Mouse (Mus musculus): ENCODE measurements around the gene Hmg20b. TPM values are rescaled to one million over a fixed set of nuclear protein-coding genes. Genes with fewer than 3 reads are reported as not detected.
A peak's percentile ranks its signal among the peaks of the same experiment; 100 is the strongest.

Hmg20b gene
- polyA plus RNA-seq, 1 experiment = 66.4 TPM

DNA sequence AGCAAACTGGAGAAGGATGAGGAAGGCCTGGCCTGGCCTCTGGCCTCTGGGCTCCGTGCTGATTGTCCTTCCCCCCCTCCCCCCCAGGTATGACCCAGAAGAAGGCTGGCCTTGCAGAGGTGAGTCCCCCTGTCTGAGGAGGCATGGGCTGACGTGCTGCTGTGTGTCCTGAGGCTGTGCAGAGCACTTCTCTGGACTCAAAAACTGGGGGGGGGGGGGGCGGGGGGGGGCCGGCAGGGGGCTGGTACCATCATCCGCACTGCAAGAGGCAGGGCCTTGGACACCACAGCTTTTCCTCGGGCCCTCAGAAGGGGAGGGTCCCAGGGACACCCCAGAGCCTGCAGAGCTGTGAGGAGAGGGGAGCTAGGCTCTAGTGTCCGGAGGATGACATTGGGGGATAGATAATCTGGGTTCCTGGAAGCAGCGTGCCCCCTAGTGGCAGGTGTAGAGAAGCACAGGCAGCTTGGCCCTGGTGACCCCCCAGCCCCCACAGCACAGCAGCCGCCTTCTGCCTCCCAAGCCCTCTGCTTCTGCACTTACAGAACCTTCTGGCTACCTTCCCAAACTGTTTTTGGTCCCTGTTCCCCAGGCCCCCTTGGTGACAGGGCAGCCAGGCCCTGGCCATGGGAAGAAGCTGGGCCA lies 45.6 kb downstream of the Hmg20b start:
- no peaks in the 10 kb centered on the region for H3K27me3 ChIP-seq (replicated peaks; ENCODE audit: control insufficient read depth, insufficient read depth, low read length)
- 19% methylated on average over 7 of the region's 9 CpGs for whole genome bisulfite sequencing
- no peak for DNase-seq
- no peak overlapping the region for H3K27ac ChIP-seq (ENCODE audit: insufficient read depth, low read depth, low read length)
- TF ChIP-seq POLR2A (IDR thresholded peaks at IDR 0.05; ENCODE audit: low read depth, low read length) (no peak), CTCF (conservative IDR thresholded peaks at IDR 0.05; ENCODE audit: insufficient read depth, insufficient read length, low read depth, low read length) (peak; percentile 93)
- H3K4me3 ChIP-seq (ENCODE audit: insufficient read depth, low read depth, low read length) = no peak overlapping the region
- H3K36me3 ChIP-seq (ENCODE audit: control insufficient read depth, insufficient read depth, low read length) = no peaks in the 10 kb centered on the region; the same call in 1 of the 2 replicates
- H3K4me1 ChIP-seq (ENCODE audit: control insufficient read depth, insufficient read depth, low read length) = peaks cover 41% of the 10 kb centered on the region

DNA sequence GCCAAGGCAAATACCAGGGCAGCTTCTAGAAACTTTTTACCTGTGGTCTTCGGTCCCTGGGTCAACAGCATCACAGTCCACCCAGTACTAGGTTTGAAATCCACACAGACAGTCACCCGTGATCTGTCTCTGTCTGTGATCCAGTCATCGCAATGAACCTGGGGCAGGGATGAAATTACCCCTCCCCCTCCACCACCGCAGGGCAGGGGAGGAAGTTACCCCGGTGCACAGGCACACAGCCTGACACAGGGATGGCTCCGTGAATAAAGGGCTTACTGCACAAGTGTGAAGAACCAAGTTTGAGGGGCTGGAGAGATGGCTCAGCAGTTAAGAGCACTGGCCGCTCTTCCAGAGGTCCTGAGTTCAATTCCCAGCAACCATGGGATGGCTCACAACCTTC lies 46.5 kb downstream of the Hmg20b start:
- TF ChIP-seq POLR2A (IDR thresholded peaks at IDR 0.05; ENCODE audit: low read depth, low read length) (no peak), CTCF (conservative IDR thresholded peaks at IDR 0.05; ENCODE audit: insufficient read depth, insufficient read length, low read depth, low read length) (no peak)
- 43% methylated on average over 7 of the region's 7 CpGs for WGBS
- Histone ChIP-seq H3K36me3 (ENCODE audit: control insufficient read depth, insufficient read depth, low read length) (no peaks in the 10 kb centered on the region), H3K27ac (ENCODE audit: insufficient read depth, low read depth, low read length) (no peak overlapping the region), H3K4me3 (ENCODE audit: insufficient read depth, low read depth, low read length) (no peak overlapping the region), H3K4me1 (ENCODE audit: control insufficient read depth, insufficient read depth, low read length) (peaks cover 50% of the 10 kb centered on the region), H3K27me3 (replicated peaks; ENCODE audit: control insufficient read depth, insufficient read depth, low read length) (no peaks in the 10 kb centered on the region)
- DNase-seq = no peak

DNA sequence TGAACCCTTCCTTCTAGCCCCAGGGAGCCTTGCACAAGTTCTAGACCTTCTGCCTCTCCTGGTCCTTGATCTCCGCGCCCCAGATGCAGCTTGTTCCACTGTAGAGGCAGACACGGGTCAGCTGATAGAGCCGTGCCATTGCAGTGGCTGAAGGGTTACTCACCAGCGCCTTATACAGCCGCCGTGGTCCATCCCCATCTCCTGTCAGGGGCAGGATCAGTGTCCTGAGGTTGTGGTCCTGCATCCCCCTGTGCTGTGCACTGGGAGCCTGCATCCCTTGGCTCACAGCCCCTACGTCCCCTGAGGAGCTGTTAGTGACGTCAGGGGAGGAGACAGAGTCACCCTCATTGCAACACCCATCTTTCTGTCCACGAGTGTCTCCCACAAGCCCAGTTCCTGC lies 47.0 kb downstream of the Hmg20b start:
- Histone ChIP-seq H3K4me1 (ENCODE audit: control insufficient read depth, insufficient read depth, low read length) (peaks cover 55% of the 10 kb centered on the region), H3K4me3 (ENCODE audit: insufficient read depth, low read depth, low read length) (no peak overlapping the region), H3K27me3 (replicated peaks; ENCODE audit: control insufficient read depth, insufficient read depth, low read length) (no peaks in the 10 kb centered on the region), H3K36me3 (ENCODE audit: control insufficient read depth, insufficient read depth, low read length) (no peaks in the 10 kb centered on the region), H3K27ac (ENCODE audit: insufficient read depth, low read depth, low read length) (peak overlapping the region; percentile 14; the same call in 1 of the 2 replicates)
- DNase-seq = no peak
- TF ChIP-seq POLR2A (IDR thresholded peaks at IDR 0.05; ENCODE audit: low read depth, low read length) = no peak
- no peak for TF ChIP-seq CTCF (conservative IDR thresholded peaks at IDR 0.05; ENCODE audit: insufficient read depth, insufficient read length, low read depth, low read length)
- WGBS = 33% methylated on average over 10 of the region's 10 CpGs

DNA sequence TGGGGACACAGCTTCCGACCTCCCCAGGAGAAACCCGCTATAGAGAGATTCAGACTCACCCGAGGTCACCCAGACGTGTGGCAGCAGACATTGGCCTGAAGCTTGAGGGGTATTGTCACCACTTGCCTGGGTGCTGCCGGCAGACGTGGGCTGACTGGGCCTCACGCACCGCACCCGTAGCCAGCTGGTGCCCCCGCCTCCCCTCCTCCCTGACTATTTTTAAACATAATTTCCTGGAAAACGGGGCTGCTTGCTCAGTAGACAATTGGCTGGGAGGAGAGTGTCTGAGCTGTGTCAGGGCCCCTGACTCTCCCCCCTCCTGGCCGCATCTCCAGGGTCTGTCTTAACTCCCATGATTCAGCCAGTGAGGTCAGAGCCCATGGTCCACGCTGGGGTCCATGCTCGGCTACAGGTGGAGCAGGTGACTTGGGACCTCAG lies 47.5 kb downstream of the Hmg20b start:
- no peaks in the 10 kb centered on the region for H3K27me3 ChIP-seq (replicated peaks; ENCODE audit: control insufficient read depth, insufficient read depth, low read length)
- TF ChIP-seq CTCF (conservative IDR thresholded peaks at IDR 0.05; ENCODE audit: insufficient read depth, insufficient read length, low read depth, low read length) (no peak), POLR2A (IDR thresholded peaks at IDR 0.05; ENCODE audit: low read depth, low read length) (no peak)
- 21% methylated on average over 14 of the region's 14 CpGs for WGBS
- H3K4me3 ChIP-seq (ENCODE audit: insufficient read depth, low read depth, low read length) = no peak overlapping the region
- peaks cover 60% of the 10 kb centered on the region for H3K4me1 ChIP-seq (ENCODE audit: control insufficient read depth, insufficient read depth, low read length)
- peak; percentile 70 for DNase-seq
- no peaks in the 10 kb centered on the region for H3K36me3 ChIP-seq (ENCODE audit: control insufficient read depth, insufficient read depth, low read length)
- H3K27ac ChIP-seq (ENCODE audit: insufficient read depth, low read depth, low read length) = peak overlapping the region; percentile 14

DNA sequence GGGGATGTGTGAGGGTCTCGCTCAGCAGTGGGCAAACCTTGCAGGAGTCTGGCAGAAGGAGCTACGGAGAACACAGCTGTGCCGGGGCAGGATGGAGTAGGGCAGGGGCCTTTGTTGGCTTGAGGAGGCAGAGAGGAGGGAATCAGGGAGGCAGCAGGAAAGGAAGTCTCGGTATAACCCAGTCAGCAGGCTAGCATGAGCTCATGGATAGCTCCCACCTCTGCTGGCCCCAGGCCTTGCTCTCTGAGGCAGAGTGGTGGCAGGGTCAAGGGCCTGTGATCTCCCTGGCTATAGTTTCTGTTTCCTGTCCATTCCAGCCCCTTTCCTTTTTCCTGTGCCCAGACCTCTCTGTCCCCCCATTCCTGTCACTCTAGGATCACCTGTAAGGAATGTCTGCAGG lies 48.0 kb downstream of the Hmg20b start:
- Histone ChIP-seq H3K27ac (ENCODE audit: insufficient read depth, low read depth, low read length) (peak overlapping the region; percentile 7), H3K4me1 (ENCODE audit: control insufficient read depth, insufficient read depth, low read length) (peaks cover 64% of the 10 kb centered on the region), H3K27me3 (replicated peaks; ENCODE audit: control insufficient read depth, insufficient read depth, low read length) (no peaks in the 10 kb centered on the region), H3K4me3 (ENCODE audit: insufficient read depth, low read depth, low read length) (no peak overlapping the region), H3K36me3 (ENCODE audit: control insufficient read depth, insufficient read depth, low read length) (no peaks in the 10 kb centered on the region)
- DNase-seq = no peak
- WGBS = 41% methylated on average over 4 of the region's 4 CpGs
- TF ChIP-seq POLR2A (IDR thresholded peaks at IDR 0.05; ENCODE audit: low read depth, low read length) = no peak
- TF ChIP-seq CTCF (conservative IDR thresholded peaks at IDR 0.05; ENCODE audit: insufficient read depth, insufficient read length, low read depth, low read length) = no peak

DNA sequence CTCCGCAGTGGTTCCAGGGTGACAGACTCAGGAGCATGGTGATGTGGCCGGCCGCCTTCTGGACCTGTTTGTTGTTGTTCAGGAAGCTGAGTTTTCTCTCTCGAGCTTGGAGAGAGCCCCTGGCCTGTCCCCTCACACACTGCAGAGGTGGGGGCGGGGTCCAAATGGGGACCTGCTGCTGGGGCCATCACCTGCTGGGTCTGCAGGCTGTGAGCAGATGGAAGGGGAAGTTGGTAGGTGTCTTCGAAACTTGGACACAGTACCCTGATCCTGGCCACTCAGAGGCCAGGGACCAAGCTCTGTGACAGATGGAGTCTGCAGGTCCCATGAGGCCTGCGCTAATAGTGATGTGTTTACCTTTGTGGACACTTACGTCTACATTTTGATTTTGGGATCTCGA lies 49.0 kb downstream of the Hmg20b start:
- DNase-seq = no peak
- Histone ChIP-seq H3K4me3 (ENCODE audit: insufficient read depth, low read depth, low read length) (no peak overlapping the region), H3K27ac (ENCODE audit: insufficient read depth, low read depth, low read length) (no peak overlapping the region), H3K27me3 (replicated peaks; ENCODE audit: control insufficient read depth, insufficient read depth, low read length) (no peaks in the 10 kb centered on the region), H3K4me1 (ENCODE audit: control insufficient read depth, insufficient read depth, low read length) (peaks cover 71% of the 10 kb centered on the region), H3K36me3 (ENCODE audit: control insufficient read depth, insufficient read depth, low read length) (no peaks in the 10 kb centered on the region)
- WGBS = 65% methylated on average over 9 of the region's 9 CpGs
- TF ChIP-seq CTCF (conservative IDR thresholded peaks at IDR 0.05; ENCODE audit: insufficient read depth, insufficient read length, low read depth, low read length) = no peak
- no peak for TF ChIP-seq POLR2A (IDR thresholded peaks at IDR 0.05; ENCODE audit: low read depth, low read length)

DNA sequence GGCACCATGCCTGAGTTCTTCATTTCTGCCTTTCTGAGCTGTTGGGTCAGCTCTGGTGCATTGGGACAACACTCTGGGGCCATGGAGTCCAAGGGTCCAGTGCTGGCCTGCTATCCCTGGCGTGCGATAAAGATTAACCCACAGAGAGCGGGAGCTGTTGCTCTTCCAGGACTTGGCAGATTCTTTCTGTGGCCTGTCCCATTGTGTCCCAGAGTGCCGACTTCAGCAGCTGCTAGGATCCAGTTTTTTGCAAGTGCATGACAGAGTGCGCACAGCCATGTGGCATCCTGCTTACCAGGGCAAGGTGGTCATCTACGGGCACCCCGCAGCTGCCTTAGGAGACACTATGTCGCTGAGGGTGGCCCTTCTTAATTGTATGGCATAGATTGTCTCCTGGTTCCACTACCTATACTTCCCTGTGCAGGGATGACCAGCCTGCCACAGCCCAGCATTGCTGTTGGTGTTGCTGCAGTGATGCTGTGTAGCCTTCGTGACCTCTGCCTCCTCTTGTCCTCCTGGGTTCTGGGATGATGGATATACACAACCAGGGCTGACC lies 49.9 kb downstream of the Hmg20b start:
- peak; percentile 92 for DNase-seq
- H3K36me3 ChIP-seq (ENCODE audit: control insufficient read depth, insufficient read depth, low read length) = no peaks in the 10 kb centered on the region
- WGBS = 42% methylated on average over 9 of the region's 9 CpGs
- H3K4me3 ChIP-seq (ENCODE audit: insufficient read depth, low read depth, low read length) = peak overlapping the region; percentile 17; the same call in 1 of the 2 replicates
- peaks cover 77% of the 10 kb centered on the region for H3K4me1 ChIP-seq (ENCODE audit: control insufficient read depth, insufficient read depth, low read length)
- H3K27me3 ChIP-seq (replicated peaks; ENCODE audit: control insufficient read depth, insufficient read depth, low read length) = no peaks in the 10 kb centered on the region
- peak overlapping the region; percentile 99 for H3K27ac ChIP-seq (ENCODE audit: insufficient read depth, low read depth, low read length)
- TF ChIP-seq POLR2A (IDR thresholded peaks at IDR 0.05; ENCODE audit: low read depth, low read length) = no peak
- TF ChIP-seq CTCF (conservative IDR thresholded peaks at IDR 0.05; ENCODE audit: insufficient read depth, insufficient read length, low read depth, low read length) = no peak

Data from kidney, adult 2 months (tissue).